Mouse (Mus musculus) stomach, embryonic 14.5 days (tissue): ENCODE results near the gene Rgs14. TPM values are rescaled to one million over a fixed set of nuclear protein-coding genes. Genes with fewer than 3 reads are reported as not detected.
A peak's percentile ranks its signal among the peaks of the same experiment; 100 is the strongest.

Experiments
- ATAC-seq: fragments of 200-750 bp; cut with Nextera tagmentation; 2 replicates; pipeline ENCODE4 v1.8.0; 2017; ENCODE audit warnings: low read depth, moderate TSS enrichment; ENCODE audit not compliant: insufficient number of reproducible peaks, insufficient read depth, low FRiP score
- H3K27ac ChIP-seq: fragments of 300-500 bp; sonication (generic); 2 replicates; pipeline ENCODE4 v1.5.1; 2014; ENCODE audit warnings: mild to moderate bottlenecking, low read length, moderate library complexity, mixed read lengths
- H3K27me3 ChIP-seq: fragments of 300-500 bp; sonication (generic); 2 replicates; pipeline ENCODE4 v1.6.1; 2014; ENCODE audit warnings: low read length, control low read depth, mixed read lengths; ENCODE audit not compliant: control insufficient read depth, insufficient read depth
- H3K36me3 ChIP-seq: fragments of 300-500 bp; sonication (generic); 2 replicates; pipeline ENCODE4 v1.6.1; 2014; ENCODE audit warnings: mild to moderate bottlenecking, control low read depth, low read length, moderate library complexity, mixed read lengths; ENCODE audit not compliant: control insufficient read depth, insufficient read depth
- H3K4me1 ChIP-seq: fragments of 300-500 bp; sonication (generic); 2 replicates; pipeline ENCODE4 v1.6.1; 2014; ENCODE audit warnings: low read length, control low read depth, mixed read lengths; ENCODE audit not compliant: control insufficient read depth, insufficient read depth
- H3K4me2 ChIP-seq: fragments of 300-500 bp; sonication (generic); replicated peaks from 2 replicates; pipeline ENCODE4 v1.6.1; 2014; ENCODE audit warnings: low read depth, low read length, control low read depth
- H3K4me3 ChIP-seq: fragments of 300-500 bp; sonication (generic); 2 replicates; pipeline ENCODE4 v1.5.1; 2014; ENCODE audit warnings: low read depth, low read length, control low read depth
- H3K9ac ChIP-seq: fragments of 300-500 bp; sonication (generic); replicated peaks from 2 replicates; pipeline ENCODE4 v1.6.1; 2014; ENCODE audit warnings: low read depth, mild to moderate bottlenecking, control low read depth, low read length, moderate library complexity, mixed read lengths
- H3K9me3 ChIP-seq: fragments of 300-500 bp; sonication (generic); 2 replicates; pipeline ENCODE4 v1.6.1; 2016; ENCODE audit warnings: low read depth, low read length, control low read depth; ENCODE audit not compliant: control insufficient read depth
- WGBS: fragments of 180-500 bp; shearing (Covaris S2); extraction: QIAGEN DNeasy Blood & Tissue Kit; methylation state at CpG from one replicate; pipeline ENCODE4 v1.1.7; 2014; 5-methylcytosine and 5-hydroxymethylcytosine counted together
- polyA plus RNA-seq: library from polyadenylated mRNA; unstranded; fragments of >200 nt; fragmentation: Nextera tagmentation; extraction: Ambion mirVana; gene quantifications from 2 replicates; pipeline ENCODE4 v1.2.1, GENCODE M21; 2014

Rgs14 gene
- polyA plus RNA-seq, 1 experiment from 2014 or later = 0.78 TPM

DNA sequence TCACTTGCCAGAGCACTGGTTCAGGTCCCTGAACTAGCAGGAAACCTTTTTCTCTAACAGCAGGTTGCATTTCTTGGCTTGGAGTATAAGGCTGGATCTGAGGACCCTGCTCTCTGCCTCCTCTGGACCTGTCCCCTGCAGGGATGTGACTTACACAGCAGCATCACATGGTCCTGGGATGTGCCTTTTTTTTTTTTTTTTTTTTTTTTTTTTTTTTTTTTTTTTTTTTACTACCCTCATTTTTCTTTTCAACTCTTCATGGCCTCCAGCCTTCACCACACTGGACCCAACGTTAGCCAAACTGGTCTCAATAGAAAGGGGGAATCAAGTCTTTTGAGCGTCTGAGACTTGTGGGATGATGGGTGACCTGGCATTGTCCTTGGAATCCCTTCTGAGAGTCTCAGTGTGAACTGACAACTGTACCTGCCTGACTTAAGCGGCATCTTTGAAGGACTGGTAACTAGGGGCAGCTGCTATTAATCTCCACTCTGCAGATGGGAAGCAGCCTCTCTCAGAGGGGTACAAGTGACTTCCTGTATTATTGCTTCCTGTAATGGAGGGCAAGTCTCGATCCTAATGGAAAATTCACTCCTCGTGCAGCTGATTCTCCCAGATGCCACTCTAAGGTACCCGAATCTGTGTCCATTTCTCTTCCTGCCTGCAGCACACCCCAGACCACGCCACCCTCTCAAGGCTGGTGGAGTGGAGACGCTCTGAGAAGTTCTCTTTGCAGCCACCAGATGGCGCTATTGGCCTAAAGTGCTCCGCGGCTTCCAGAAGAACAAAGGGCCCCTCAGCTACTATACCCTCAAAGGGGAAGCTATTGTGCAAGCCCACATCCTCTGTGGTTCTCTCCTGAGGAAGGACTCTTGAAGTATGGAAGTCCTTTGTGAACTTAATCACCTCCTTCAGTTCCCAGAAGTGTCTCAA, 35.6 kb downstream of the Rgs14 start:
- H3K4me2 ChIP-seq = 0 out of 2 replicates have a peak overlapping the region, but pooled peaks have one; percentile 12
- H3K27ac ChIP-seq = no peak overlapping the region
- no peaks in the 10 kb centered on the region for H3K9me3 ChIP-seq
- H3K4me3 ChIP-seq = no peak overlapping the region
- H3K36me3 ChIP-seq = no peaks in the 10 kb centered on the region
- H3K9ac ChIP-seq = no peak overlapping the region
- no peaks in the 10 kb centered on the region for H3K27me3 ChIP-seq
- peak; percentile 65; the same call in 1 of the 2 replicates for ATAC-seq
- 12% methylated on average over 11 of the region's 11 CpGs for WGBS
- H3K4me1 ChIP-seq = no peaks in the 10 kb centered on the region

DNA sequence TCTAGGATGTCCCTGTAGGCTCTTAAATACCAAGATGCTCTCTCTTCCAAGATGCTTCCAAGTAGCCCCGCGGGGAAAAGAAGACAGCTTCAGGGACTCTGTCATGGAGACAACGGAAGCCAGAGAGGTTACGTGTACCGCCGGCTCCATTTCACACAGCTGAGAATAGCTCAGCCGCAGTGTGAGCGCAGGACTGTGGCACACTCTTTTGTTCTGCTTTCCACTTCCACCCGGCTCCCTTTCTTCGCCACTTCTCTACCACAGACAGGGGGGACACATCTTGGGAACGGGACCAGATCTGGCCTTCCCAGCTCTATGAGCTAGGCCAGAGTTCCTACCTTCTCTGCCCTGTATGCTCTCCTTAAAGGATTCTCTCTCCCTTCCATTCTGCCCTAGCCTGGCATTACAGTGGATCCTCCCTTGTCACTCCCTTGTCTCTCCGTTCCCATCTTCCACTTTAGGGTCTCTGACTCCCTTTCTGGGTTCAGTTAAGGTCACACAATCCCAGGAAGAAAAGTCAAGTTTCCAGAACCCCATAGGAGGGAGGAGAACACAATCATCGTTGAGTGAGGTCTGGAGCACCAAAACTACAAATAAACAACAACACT, 36.4 kb downstream of the Rgs14 start:
- no peak overlapping the region for H3K27ac ChIP-seq
- H3K9me3 ChIP-seq = no peaks in the 10 kb centered on the region
- no peak overlapping the region for H3K4me3 ChIP-seq
- H3K9ac ChIP-seq = no peak overlapping the region
- ATAC-seq = no peak
- H3K27me3 ChIP-seq = no peaks in the 10 kb centered on the region
- no peaks in the 10 kb centered on the region for H3K36me3 ChIP-seq
- no peak overlapping the region for H3K4me2 ChIP-seq
- no peaks in the 10 kb centered on the region for H3K4me1 ChIP-seq
- 69% methylated on average over 13 of the region's 13 CpGs for WGBS

- Histone ChIP-seq H3K4me2 (no peak overlapping the region), H3K9ac (no peak overlapping the region), H3K4me3 (no peak overlapping the region), H3K27ac (no peak overlapping the region), H3K4me1 (no peaks in the 10 kb centered on the region), H3K36me3 (no peaks in the 10 kb centered on the region), H3K27me3 (no peaks in the 10 kb centered on the region), H3K9me3 (no peaks in the 10 kb centered on the region)
- ATAC-seq = no peak
- WGBS = 94% methylated on average over 4 of the region's 4 CpGs
Observed at GRCm38 (mm10) chr13:55407341-55407740, 37.8 kb downstream of the Rgs14 start.

GRCm38 (mm10) chr13:55408546-55409120, 39.1 kb downstream of the Rgs14 start:
- H3K9me3 ChIP-seq = no peaks in the 10 kb centered on the region
- no peak for ATAC-seq
- H3K4me1 ChIP-seq = no peaks in the 10 kb centered on the region
- no peak overlapping the region for H3K4me3 ChIP-seq
- no peak overlapping the region for H3K4me2 ChIP-seq
- no peak overlapping the region for H3K27ac ChIP-seq
- no peaks in the 10 kb centered on the region for H3K36me3 ChIP-seq
- H3K9ac ChIP-seq = no peak overlapping the region
- H3K27me3 ChIP-seq = no peaks in the 10 kb centered on the region
- 84% methylated on average over 19 of the region's 19 CpGs for WGBS

GRCm38 (mm10) chr13:55411826-55412225, 42.3 kb downstream of the Rgs14 start:
- Histone ChIP-seq H3K4me3 (no peak overlapping the region), H3K9me3 (no peaks in the 10 kb centered on the region), H3K36me3 (no peaks in the 10 kb centered on the region), H3K27me3 (no peaks in the 10 kb centered on the region), H3K27ac (no peak overlapping the region), H3K4me1 (0 out of 2 replicates have a peak, but pooled peaks cover 3% of the 10 kb centered on the region), H3K4me2 (no peak overlapping the region), H3K9ac (no peak overlapping the region)
- 72% methylated on average over 7 of the region's 7 CpGs for WGBS
- no peak for ATAC-seq

- Histone ChIP-seq H3K4me2 (no peak overlapping the region), H3K27me3 (no peaks in the 10 kb centered on the region), H3K36me3 (no peaks in the 10 kb centered on the region), H3K4me1 (0 out of 2 replicates have a peak, but pooled peaks cover 3% of the 10 kb centered on the region), H3K27ac (no peak overlapping the region), H3K4me3 (no peak overlapping the region), H3K9ac (no peak overlapping the region), H3K9me3 (no peaks in the 10 kb centered on the region)
- 81% methylated on average over 13 of the region's 13 CpGs for WGBS
- ATAC-seq = no peak
Observed at GRCm38 (mm10) chr13:55412643-55413307, 43.2 kb downstream of the Rgs14 start.

DNA sequence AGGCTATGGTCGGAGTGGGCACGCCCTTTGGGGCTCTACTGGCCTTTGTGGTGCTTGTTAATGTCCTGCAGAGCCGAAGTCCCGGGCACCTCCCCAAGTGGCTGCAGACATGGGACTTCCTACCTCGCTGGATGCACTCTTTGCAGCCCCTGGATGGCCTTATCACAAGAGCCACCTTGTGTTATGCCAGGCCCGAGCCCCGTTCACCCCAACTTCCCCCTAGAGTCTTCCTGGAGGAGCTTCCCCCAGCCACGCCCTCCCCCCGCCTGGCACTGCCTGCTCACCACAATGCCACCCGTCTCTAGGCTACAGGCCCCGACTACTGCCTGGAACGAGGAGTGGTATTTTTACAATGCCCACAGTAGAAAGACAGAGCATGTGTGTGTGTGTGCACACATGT, 43.8 kb downstream of the Rgs14 start:
- Histone ChIP-seq H3K9ac (no peak overlapping the region), H3K4me1 (0 out of 2 replicates have a peak, but pooled peaks cover 3% of the 10 kb centered on the region), H3K27me3 (no peaks in the 10 kb centered on the region), H3K36me3 (no peaks in the 10 kb centered on the region), H3K4me2 (no peak overlapping the region), H3K9me3 (no peaks in the 10 kb centered on the region), H3K27ac (no peak overlapping the region), H3K4me3 (no peak overlapping the region)
- ATAC-seq = no peak
- WGBS = 86% methylated on average over 12 of the region's 12 CpGs
